Mouse (Mus musculus) myocyte (in vitro differentiated cells): ENCODE data around the gene Rhd. TPM values are rescaled to one million over a fixed set of nuclear protein-coding genes. Genes with fewer than 3 reads are reported as not detected.

Experiments
- H3K27me3 ChIP-seq: one replicate; pipeline ENCODE4 v1.6.1; 2011; ENCODE audit not compliant: control insufficient read depth, insufficient read depth, insufficient read length
- H3K36me3 ChIP-seq: one replicate; pipeline ENCODE4 v1.6.1; 2011; ENCODE audit not compliant: control insufficient read depth, insufficient read depth
- H3K4me2 ChIP-seq: one replicate; pipeline ENCODE4 v1.6.1; 2011; ENCODE audit warnings: low read depth, control low read depth
- H3K4me3 ChIP-seq: one replicate; pipeline ENCODE4 v1.5.1; 2011; ENCODE audit warnings: mild to moderate bottlenecking, control low read depth, moderate library complexity
- H3K79me2 ChIP-seq: one replicate; pipeline ENCODE4 v1.6.1; 2011; ENCODE audit not compliant: control insufficient read depth, insufficient read depth
- H3ac ChIP-seq: one replicate; pipeline ENCODE4 v1.6.1; 2011; ENCODE audit not compliant: control insufficient read depth, insufficient read length
- CEBPB ChIP-seq: IDR thresholded peaks from 2 replicates; pipeline ENCODE4 v1.6.1; 2011; ENCODE audit warnings: mild to moderate bottlenecking, moderate library complexity; ENCODE audit not compliant: poor library complexity, insufficient read depth, severe bottlenecking
- E2F4 ChIP-seq: IDR thresholded peaks from one replicate; pipeline ENCODE4 v1.6.1; 2011; ENCODE audit warnings: mild to moderate bottlenecking, control low read depth, moderate library complexity; ENCODE audit not compliant: insufficient read depth
- MAX ChIP-seq: IDR thresholded peaks from one replicate; pipeline ENCODE4 v1.6.1; 2011; ENCODE audit warnings: low read depth, mild to moderate bottlenecking, control low read depth
- MYOD1 ChIP-seq, 3 experiments: IDR thresholded peaks; one replicate each; pipeline ENCODE4 v1.6.1; 2011; ENCODE audit warnings: control low read depth in 2 of 3, low read depth in 2 of 3, mild to moderate bottlenecking in 2 of 3, moderate library complexity in 1 of 3; ENCODE audit not compliant: insufficient read length in 2 of 3, control insufficient read depth in 1 of 3
- MYOG ChIP-seq, 3 experiments: IDR thresholded peaks; one replicate each; pipeline ENCODE4 v1.6.1; 2011; ENCODE audit warnings: control low read depth in 2 of 3, low read depth in 2 of 3, mild to moderate bottlenecking in 2 of 3; ENCODE audit not compliant: insufficient read length in 2 of 3, control insufficient read depth in 1 of 3, insufficient read depth in 1 of 3
- POLR2A ChIP-seq: IDR thresholded peaks from one replicate; pipeline ENCODE4 v1.6.1; 2011; ENCODE audit warnings: low read depth, mild to moderate bottlenecking, control low read depth, moderate library complexity; ENCODE audit not compliant: insufficient read length
- POLR2AphosphoS2 ChIP-seq: IDR thresholded peaks from one replicate; pipeline ENCODE4 v1.6.1; 2011; ENCODE audit warnings: low read depth, control low read depth; ENCODE audit not compliant: insufficient read length
- REST ChIP-seq: IDR thresholded peaks from one replicate; pipeline ENCODE4 v1.6.1; 2011; ENCODE audit warnings: mild to moderate bottlenecking, control low read depth, moderate library complexity; ENCODE audit not compliant: insufficient read depth, insufficient read length
- SRF ChIP-seq: IDR thresholded peaks from one replicate; pipeline ENCODE4 v1.6.1; 2011; ENCODE audit warnings: low read depth; ENCODE audit not compliant: control insufficient read depth, insufficient read length
- TCF12 ChIP-seq: IDR thresholded peaks from one replicate; pipeline ENCODE4 v1.6.1; 2011; ENCODE audit warnings: mild to moderate bottlenecking, control low read depth; ENCODE audit not compliant: poor library complexity, insufficient read depth, severe bottlenecking
- TCF3 ChIP-seq: IDR thresholded peaks from one replicate; pipeline ENCODE4 v1.6.1; 2011; ENCODE audit warnings: low read depth, control low read depth; ENCODE audit not compliant: insufficient read length
- USF1 ChIP-seq: IDR thresholded peaks from one replicate; pipeline ENCODE4 v1.6.1; 2011; ENCODE audit warnings: low read depth, mild to moderate bottlenecking, control low read depth, moderate library complexity
- polyA plus RNA-seq: library from polyadenylated mRNA; unstranded; fragments of >200 nt; fragmentation: generic; extraction: Trizol; gene quantifications from one replicate; pipeline ENCODE4 v1.2.1, GENCODE M21; 2012; ENCODE audit warnings: missing spikeins

Rhd gene
- polyA plus RNA-seq, 1 experiment: 0.98 TPM

- Histone ChIP-seq H3ac (no peak overlapping the region), H3K4me2 (no peak overlapping the region), H3K79me2 (peaks cover 48% of the 10 kb centered on the region), H3K4me3 (no peak overlapping the region), H3K27me3 (no peaks in the 10 kb centered on the region), H3K36me3 (peaks cover 46% of the 10 kb centered on the region)
- no peak for TF ChIP-seq REST
- TF ChIP-seq POLR2AphosphoS2: peak; percentile 69
Observed at GRCm38 (mm10) chr4:134927815-134928463, 63.6 kb downstream of the Rhd start.

- H3K79me2 ChIP-seq: peaks cover 48% of the 10 kb centered on the region
- H3K4me3 ChIP-seq: no peak overlapping the region
- no peak for TF ChIP-seq TCF3
- TF ChIP-seq POLR2AphosphoS2: peak; percentile 88
- H3K4me2 ChIP-seq: no peak overlapping the region
- no peaks in the 10 kb centered on the region for H3K27me3 ChIP-seq
- peaks cover 51% of the 10 kb centered on the region for H3K36me3 ChIP-seq
- no peak overlapping the region for H3ac ChIP-seq
Observed at GRCm38 (mm10) chr4:134928464-134928836, 64.1 kb downstream of the Rhd start.

GRCm38 (mm10) chr4:134929536-134929935 is 65.2 kb downstream of the Rhd start:
- Histone ChIP-seq H3K36me3 (peaks cover 50% of the 10 kb centered on the region), H3K4me2 (no peak overlapping the region)

GRCm38 (mm10) chr4:134930190-134930589 is 65.9 kb downstream of the Rhd start:
- peak overlapping the region; percentile 43 for H3ac ChIP-seq
- no peaks in the 10 kb centered on the region for H3K27me3 ChIP-seq
- H3K36me3 ChIP-seq: peaks cover 43% of the 10 kb centered on the region
- TF ChIP-seq TCF3 (no peak), USF1 (no peak), MYOG (IDR thresholded peaks at IDR 0.05; ENCODE audit: control insufficient read depth in 1 of 3, insufficient read depth in 1 of 3, insufficient read length in 2 of 3, low read depth in 2 of 3) (no peak), POLR2A (no peak), MYOD1 (IDR thresholded peaks at IDR 0.05; ENCODE audit: control insufficient read depth in 1 of 3, insufficient read length in 2 of 3, low read depth in 2 of 3) (no peak), MAX (no peak), CEBPB (no peak), REST (no peak), E2F4 (no peak), TCF12 (no peak), POLR2AphosphoS2 (no peak), SRF (no peak)
- H3K4me3 ChIP-seq: peak overlapping the region; percentile 44
- peak overlapping the region; percentile 84 for H3K4me2 ChIP-seq
- peaks cover 33% of the 10 kb centered on the region for H3K79me2 ChIP-seq

More at GRCm38 (mm10) chr4:134929536-134929935, 65.2 kb downstream of the Rhd start:
- H3K4me3 ChIP-seq: no peak overlapping the region
- H3K27me3 ChIP-seq: no peaks in the 10 kb centered on the region
- H3ac ChIP-seq: no peak overlapping the region
- no peak for TF ChIP-seq MAX
- TF ChIP-seq TCF12: no peak
- no peak for TF ChIP-seq REST
- TF ChIP-seq POLR2A: peak; percentile 25
- peak; percentile 63 for TF ChIP-seq POLR2AphosphoS2
- TF ChIP-seq TCF3: no peak
- no peak for TF ChIP-seq CEBPB
- H3K79me2 ChIP-seq: peaks cover 40% of the 10 kb centered on the region

- Histone ChIP-seq H3K79me2 (peaks cover 27% of the 10 kb centered on the region), H3K4me2 (peak within 1 kb of the TSS; percentile 87), H3ac (peak within 1 kb of the TSS; percentile 43), H3K4me3 (peak within 1 kb of the TSS; percentile 44), H3K36me3 (peaks cover 41% of the 10 kb centered on the region), H3K27me3 (no peaks in the 10 kb centered on the region)
- TF ChIP-seq TCF3: no peak
- TF ChIP-seq POLR2AphosphoS2: peak; percentile 70
- peak; percentile 58 for TF ChIP-seq POLR2A
Observed at GRCm38 (mm10) chr4:134930684-134931481, 66.5 kb downstream of the Rhd start, which contains the start of gene Syf2. Syf2 (plus strand) TSS chr4:134930898.
